Mouse (Mus musculus) left cerebral cortex, postnatal 4 days (tissue): ENCODE results near the gene Uqcrc1. TPM values are rescaled to one million over a fixed set of nuclear protein-coding genes. Genes with fewer than 3 reads are reported as not detected.

ENCODE experiments used
- DNase-seq: peaks from one replicate; pipeline ENCODE4 v3.0.0-alpha.2; 2022
- intact Hi-C: fragments of 180-260 bp; cut with DNase I; formaldehyde crosslinking; loops from one replicate; pipeline ENCODE4 v1.15.1; 2025
- total RNA-seq, 2 experiments: library from RNA; stranded (reverse); gene quantifications; 2 replicates each; pipeline ENCODE4 v1.2.3; 2021

Uqcrc1 gene
- 100 to 1,000 TPM; 292 to 300 TPM for total RNA-seq

DNA sequence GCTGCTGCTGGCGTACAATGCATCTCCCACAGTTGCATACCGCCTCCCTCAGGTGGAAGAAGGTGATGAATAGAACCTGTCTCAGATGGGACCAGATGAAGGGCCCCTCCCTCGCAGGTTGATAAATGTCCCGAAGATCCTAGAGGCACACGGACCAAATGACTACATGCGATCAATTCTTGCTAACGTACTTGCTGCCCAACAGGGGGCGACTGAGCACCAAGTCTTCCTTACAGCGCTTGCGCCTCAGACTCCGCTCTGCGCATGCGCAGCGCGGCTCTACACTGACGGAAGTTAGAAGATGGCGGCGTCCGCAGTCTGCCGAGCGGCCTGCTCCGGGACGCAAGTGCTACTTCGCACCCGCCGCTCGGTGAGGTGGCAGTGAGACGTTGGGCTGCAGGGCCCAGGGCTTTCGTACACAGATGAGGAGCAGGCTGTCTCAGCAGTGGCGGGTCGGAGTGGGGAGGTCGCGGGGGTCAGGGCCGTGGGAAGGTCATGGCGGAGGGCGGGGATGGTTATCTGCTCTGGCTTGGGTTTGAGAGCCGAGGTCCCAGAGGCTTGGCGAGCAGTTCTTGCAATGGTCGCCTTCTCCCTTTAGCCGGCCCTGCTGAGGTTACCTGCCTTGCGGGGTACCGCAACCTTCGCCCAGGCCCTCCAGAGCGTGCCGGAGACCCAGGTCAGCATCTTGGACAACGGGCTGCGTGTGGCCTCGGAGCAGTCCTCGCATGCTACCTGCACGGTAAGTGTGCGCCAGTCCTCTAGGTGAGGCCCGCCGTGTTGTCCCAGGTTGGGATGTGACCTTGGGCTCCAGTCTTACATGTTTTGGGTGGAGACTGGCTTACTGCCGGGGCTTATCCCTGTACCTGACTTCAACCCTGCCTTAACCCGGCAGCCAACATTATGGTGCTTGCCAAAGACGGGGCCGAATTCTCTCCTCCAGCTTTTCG, at the start of gene Uqcrc1:
Uqcrc1 (plus strand) TSS at position 216 of the 947 bp plus-strand sequence.
- peak; percentile 98 for DNase-seq
- intact Hi-C loops: no loop called here

DNA sequence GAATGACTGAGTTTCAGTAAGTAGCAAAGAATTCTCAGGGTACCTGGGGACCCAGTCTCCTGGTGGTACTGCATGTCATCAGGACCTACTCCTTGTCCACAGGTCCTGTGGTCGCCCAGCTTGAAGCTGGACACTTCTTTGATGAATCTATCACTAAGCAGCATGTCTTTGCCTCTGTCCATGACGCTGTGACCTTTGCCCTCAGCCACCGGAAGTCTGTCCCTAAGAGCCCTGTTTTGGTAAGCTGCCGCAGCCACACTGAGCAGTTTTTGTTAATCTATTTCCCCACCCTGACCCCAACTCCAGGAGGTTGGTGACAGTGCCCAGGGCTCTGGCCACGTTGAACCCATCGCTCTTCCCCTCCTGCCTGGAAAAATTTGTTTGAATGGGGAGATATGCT, 24.1 kb upstream of the Uqcrc1 start:
- intact Hi-C loops: no loop called here
- no peak for DNase-seq

DNA sequence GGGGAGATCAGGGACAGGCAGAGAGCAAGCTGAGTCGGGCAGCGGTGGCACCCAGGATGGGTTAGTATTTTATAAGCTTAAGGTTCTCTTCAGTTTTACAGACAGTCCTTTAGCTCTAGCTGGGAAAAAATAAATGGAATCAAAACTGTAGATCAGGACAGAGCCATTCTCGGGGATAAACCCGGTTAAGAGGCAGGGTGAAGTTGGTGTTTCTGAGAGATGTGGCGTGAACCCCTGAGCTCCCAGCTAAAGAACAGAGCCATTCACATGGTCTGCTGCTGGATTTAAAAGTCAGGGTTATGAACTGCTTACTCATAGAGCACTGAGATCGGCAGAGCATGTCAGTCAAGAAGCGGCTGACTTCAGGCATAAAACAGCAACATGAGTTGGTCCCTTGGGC, 23.3 kb upstream of the Uqcrc1 start:
- no peak for DNase-seq
- intact Hi-C loops: no loop called here

DNA sequence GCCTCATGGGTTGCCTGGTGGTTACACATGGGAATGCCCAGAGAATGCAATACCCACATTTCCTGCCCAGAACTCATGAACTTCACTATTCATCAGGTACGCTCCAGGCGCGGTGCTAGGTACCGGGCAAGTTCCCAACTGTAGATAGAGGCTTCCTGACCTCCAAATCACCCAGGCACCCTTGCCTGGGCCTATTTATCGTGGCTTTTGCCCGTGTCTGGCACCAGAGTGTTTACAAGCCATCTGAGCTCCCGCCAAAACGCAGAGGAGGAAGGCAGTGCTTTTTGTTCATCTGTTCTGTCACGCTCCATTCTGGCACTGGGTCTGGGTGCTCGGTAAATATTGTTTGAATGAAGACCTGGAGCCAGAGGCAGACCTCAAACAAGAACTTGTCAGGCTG, 22.8 kb upstream of the Uqcrc1 start:
- DNase-seq: no peak

DNA sequence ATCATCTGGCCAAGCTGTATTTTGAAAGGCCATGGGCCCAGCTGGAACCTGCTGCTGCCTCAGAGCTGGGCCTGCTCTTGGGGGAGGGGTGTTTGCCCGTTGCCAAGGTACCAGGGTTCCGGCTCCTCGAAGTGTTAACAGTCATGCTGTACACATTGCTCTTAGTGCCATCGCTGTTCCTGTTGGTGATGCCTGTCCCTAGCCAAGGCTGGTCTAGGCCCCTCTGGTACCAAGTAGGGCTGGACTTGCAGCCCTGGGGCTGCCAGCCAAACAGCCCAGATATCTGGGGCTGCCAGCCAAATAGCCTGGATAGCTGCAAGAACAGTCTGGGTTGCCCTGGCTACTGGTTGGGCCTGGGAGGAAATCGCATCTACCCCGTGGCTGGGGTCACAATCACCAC, 21.9 kb upstream of the Uqcrc1 start, which contains the start of gene Tmem89:
Tmem89 (plus strand) TSS at position 129 of the 400 bp plus-strand sequence.
- intact Hi-C loops: no loop called here
- peak; percentile 86 for DNase-seq

More for the DNA sequence above, 22.8 kb upstream of the Uqcrc1 start:
- intact Hi-C loops: no loop called here

DNA sequence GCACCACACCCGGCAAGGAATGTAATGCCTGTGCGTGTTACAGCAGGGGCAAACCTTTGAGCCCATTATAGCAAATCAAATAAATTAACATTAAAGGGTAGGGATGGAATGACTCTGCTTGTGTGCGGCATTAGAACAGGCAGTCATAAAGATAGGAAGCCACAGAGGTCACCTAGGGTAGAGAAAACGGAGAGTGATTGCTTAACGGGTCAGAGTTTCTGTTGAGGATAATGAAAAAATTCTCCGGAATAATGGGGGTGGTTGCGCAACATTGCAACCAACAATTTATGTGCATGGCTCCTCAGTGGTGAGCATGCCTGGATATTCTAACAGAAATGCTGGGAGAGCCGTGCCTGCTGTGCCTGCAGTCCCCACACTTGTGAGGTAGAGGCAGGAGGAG, 10.5 kb upstream of the Uqcrc1 start:
- no peak for DNase-seq
- intact Hi-C loops: no loop called here

DNA sequence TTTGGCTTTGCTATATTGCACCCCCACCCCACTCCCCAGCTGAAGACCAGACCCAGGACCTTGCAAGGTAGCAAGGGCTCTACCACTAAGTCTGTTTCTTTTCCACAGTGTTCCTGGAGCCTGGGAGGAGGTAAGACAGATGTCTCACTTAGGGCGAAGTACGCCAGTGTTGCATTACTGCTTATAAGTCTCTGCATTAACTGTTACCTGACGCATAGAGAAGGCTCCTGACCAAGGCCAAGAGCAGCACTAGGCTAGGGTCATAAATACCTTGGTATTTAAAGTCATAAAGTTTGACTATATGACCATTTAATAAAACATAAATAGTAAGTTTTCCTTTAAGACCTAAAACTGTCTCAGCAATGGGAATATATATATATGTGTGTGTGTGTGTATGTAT, 8.0 kb upstream of the Uqcrc1 start:
- intact Hi-C loops: no loop called here
- no peak for DNase-seq

DNA sequence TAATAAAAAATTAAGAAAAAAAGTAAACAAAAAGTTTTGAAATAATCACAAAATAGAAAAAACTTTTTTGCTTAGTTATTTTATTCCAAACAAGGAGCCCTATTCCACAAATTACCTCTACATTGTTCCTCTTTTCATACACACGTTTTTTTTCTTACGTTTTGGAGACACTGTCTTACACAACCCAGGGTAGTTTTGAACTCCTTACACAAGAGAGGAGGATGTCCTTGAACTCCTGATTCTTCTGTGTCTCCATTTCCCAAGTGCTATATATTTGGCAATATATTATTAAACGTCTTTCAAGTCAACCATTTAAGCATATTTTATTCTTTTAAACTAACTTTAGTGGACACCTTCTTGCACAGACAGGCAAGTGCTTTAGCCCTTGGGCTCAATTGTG, 442 bp upstream of the Uqcrc1 start:
- intact Hi-C loops: no loop called here
- no peak for DNase-seq

DNA sequence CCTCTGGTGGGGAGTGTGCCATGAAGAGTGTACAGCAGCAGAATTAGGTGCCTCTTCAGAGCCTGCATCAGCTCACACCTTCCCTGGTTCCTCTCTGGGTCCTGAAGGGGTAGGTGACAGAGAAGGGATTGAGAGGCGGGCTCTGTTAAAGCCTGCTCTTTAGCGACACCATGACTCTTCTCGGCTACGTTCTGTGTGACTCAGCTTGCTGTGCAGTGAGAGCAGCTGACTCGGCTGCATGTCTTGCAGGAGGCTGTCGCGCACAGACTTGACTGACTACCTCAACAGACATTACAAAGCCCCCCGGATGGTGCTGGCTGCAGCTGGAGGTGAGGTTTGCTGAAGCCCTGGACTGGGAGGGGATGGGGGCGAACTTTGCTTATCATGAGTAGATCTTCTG, 8.7 kb downstream of the Uqcrc1 start:
- no peak for DNase-seq
- intact Hi-C loops: no loop called here

DNA sequence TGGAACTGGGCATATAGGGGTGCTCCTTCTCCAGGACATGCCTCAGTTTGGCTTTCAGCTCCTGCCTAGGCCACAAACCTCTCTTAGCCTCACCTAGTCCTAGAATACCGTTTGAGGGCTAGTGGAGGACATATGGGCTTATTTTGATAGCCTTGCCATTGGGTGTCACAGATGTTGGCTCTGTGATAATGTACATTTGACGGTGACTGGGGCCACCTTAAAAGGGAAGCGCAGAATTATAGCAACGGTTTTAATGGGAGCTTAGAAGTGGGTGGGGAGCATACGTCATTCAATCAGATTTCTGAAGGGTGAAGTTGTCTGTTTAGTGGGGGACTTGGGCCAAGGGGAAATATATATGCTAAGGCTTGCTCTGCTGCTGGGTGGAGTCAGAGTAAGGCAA, 9.2 kb downstream of the Uqcrc1 start:
- no peak for DNase-seq
- intact Hi-C loops: no loop called here

DNA sequence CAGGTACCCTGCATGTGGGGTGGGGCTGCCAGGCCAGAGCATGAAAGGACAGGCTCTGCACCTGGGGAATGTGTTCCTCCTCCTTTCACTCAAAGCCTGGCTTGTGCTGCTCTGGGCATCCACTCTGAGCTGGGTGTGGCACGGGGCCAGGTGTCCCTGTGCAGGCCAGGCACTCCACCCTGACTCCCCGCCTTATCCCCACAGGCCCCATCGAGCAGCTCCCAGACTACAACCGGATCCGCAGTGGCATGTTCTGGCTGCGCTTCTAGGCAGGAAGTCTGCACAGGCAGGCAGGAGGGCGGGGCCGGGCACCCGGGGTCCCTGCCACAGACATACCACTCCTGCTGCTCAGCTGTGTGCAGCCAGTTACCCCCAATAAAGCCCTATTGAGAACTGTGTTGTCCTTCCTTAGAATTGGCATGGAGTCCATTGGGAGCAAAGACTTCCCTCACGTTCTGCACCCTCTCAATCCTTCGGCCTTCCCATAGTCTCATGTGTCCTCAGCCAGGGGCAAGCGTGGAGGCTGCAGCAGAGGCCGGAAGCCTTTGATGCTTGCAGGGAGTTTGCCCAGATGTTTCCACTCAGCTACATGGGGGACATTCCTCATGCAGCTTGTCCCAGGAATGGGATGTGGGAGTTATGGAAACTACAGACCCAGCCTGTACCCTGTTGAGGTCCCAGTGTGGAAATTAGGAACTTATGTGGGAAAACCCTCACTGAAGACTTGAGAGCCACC, 13.0 kb downstream of the Uqcrc1 start:
- intact Hi-C loops: no loop called here
- no peak for DNase-seq

DNA sequence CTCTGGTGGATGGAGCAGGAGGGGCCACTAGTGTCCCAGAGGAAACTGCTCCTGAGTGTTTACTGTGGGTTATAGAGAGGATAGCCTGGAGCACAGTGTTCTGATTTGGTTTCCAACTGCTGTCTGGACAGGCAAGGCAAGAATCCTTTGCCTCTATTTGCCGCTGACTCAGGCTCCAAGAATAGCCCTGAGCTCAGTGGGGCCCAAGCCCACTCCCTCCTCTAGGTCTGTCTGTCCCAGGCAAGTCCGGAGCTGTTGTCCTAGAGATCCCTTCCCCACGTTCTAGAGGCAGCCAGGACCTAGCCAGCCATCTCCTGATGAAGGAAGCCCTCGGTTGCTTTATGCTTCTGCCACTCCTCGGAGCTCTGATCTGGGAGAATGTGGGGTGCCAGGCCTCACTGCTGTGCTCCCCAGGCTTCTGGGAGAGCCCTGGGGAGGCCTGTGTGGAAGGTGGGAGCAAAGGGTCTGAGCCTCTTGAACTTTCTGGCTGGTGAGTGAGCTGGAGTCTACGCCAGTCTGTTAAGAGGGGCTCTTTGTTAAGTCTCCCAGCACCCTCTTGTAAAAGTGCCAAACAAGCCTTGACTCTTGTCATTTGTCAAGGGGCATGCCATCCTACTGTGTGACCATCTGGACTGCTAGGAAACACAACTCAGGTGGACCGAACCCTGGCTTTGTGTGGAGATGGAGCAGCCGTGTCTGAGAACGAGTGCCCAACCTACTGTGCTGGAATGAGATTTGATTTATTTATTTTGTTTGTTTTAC, 13.7 kb downstream of the Uqcrc1 start:
- no peak for DNase-seq
- intact Hi-C loops: no loop called here

DNA sequence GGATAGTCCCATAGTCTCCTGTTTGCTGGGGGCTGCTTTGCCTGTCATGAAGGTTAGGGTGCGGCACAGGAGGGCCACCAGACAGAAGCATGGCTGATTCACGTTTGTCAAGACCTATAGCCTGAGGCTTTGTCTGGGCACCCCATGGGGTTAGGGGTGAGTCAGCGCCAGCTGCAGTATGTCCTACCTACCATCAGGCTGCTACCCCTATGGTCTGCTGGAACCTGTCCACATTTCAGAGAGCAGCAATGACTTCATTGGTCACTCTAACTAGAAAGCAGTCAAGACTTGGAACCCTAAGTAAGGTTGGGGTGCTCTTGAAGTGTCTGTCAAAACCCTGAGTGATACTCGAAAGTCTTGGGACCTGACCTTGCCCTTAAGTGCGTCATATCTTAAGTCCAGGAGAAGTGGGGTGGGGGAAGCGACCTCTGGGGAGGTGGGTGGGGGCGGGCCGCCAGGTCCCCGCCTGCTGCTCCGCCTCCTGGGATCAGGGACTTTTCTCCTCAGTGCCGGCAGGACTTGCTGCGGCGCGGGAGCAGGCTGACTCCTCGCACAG, 16.7 kb downstream of the Uqcrc1 start, which contains the start of gene Col7a1:
Col7a1 (plus strand) TSS at position 506 of the 556 bp plus-strand sequence.
- intact Hi-C loops: no loop called here
- no peak for DNase-seq

DNA sequence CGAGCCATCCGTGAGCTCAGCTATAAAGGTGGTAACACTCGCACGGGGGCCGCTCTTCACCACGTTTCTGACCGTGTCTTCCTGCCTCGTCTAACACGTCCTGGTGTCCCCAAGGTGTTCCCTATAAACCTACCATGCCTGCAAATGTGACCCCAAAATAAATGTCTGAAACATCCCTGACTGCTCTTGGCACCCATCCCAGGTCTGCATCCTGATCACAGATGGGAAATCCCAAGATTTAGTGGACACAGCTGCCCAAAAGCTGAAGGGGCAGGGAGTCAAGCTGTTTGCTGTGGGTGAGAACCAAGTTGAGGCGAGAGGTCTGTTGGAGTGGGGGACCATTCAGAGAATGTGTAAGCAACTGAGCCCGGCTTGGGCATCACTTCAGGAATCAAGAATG, 18.8 kb downstream of the Uqcrc1 start:
- intact Hi-C loops: no loop called here
- DNase-seq: no peak

DNA sequence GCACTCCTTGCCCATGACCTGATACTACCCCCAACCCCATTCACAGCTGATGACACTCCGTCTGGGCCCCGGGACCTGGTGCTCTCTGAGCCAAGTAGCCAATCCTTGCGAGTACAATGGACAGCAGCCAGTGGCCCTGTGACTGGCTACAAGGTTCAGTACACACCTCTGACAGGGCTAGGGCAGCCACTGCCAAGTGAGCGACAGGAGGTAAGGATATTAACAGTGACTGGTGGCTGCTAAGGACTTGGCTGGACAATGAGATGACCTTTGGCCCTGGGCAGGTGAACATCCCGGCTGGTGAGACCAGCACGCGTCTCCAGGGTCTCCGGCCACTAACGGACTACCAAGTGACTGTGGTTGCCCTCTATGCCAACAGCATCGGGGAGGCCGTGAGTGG, 19.4 kb downstream of the Uqcrc1 start:
- intact Hi-C loops: no loop called here
- DNase-seq: no peak

DNA sequence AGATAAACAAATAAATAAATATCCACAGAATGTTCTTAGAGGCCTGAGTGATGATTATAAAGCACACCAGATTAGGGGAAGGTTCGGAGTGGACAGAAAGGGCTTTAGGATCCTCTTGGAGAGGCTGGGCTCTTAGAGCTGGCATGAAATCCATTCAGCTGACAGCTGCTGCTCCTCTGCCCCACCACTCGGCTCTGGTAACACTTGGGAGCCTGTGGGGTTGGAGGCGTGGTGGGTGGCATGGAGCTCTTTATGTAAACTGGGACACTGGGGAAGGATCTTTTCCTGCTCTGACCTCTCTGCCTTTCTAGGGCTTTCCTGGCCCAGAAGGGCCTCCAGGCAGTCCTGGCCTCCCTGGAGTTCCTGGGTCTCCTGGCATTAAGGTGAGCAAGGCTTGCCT, 27.1 kb downstream of the Uqcrc1 start:
- no peak for DNase-seq
- intact Hi-C loops: no loop called here

DNA sequence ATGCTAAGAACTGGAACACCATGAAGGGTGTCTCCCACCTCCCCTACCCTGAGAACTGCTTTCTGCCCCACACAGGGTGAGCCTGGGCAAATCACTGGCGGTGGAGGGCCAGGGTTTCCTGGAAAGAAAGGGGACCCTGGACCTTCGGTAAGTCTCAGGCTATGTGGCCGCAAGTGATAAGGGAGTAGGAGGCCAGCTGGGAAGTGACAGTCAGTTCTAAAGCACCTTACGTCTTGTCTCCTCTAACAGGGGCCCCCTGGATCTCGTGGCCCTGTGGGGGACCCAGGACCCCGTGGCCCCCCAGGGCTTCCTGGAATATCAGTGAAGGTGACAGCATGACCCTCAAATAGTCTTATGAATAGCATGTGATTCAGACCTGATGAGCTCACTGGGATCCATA, 27.9 kb downstream of the Uqcrc1 start:
- intact Hi-C loops: no loop called here
- no peak for DNase-seq

DNA sequence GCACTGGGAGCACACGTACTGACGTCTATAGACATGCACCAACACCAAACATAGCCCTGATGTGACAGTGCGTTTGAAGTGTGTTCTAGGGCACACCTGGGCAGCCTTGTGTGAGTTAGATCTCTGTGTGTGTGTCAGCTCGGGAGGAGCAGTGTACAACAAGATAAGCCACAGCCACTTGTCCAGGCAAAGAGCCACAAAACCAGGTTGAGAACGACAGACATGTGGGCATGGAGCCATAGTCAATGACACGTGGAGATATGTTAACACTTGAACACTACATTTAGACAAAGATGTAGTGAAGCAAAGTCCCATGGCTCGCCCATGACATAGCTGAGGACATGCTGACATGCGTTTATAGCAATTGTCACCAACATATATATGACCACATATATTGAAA, 34.2 kb downstream of the Uqcrc1 start:
- no peak for DNase-seq
- intact Hi-C loops: no loop called here

DNA sequence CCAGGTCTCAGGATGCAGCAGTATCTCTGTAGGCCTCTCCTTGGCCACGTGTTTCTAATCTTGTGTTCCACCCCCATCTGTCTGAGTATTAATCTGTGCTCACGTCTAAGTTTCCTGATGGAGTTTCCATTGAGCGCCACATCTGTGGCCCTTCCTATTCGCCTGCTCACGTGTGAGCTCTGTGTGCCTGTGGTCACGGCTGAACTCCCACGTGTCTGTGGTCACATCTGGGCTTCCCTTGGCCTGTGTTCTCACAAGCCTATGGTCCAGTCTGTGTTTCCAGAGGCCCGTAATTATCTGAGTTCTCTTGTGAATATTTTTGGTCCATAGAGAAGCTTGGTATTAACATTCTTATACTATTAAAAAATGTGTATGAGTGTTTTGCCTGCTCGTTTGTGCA, 40.0 kb downstream of the Uqcrc1 start:
- intact Hi-C loops: no loop called here
- no peak for DNase-seq

DNA sequence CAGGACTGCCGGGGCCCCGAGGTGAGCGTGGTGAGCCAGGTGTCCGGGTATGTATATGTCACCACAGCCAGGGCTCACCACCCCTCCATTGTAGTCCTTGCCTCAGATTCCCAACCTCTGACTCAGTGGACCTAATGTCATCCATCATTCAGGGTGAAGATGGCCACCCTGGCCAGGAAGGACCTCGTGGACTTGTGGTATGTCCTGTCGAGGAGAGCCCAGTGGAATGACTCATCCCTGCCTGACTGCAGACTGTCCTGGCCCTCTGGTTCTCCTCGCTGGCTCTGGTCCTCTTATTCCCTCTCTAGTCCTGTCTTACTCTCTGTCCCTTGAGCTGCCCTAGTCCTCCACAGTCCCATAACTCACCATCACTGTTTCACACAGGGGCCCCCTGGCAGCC, 41.5 kb downstream of the Uqcrc1 start:
- intact Hi-C loops: no loop called here
- DNase-seq: no peak

DNA sequence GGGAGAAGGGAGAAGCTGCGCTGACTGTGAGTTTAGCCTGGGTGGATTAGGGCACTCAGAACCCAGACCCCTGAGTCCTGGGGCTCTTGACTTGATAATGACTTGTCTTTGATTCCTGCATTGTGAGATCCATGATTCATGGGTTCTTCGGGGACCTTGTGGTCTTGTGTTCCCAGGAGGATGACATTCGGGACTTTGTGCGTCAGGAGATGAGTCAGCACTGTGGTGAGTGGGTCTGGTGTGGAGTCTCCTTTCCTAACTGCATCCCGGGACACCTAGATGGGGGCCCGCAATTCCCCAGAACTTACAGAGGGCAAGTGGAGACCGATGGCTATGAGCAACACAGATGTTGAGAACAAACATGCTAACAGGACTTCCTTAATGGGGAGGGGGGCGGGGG, 46.1 kb downstream of the Uqcrc1 start:
- no peak for DNase-seq

More for the DNA sequence above, 46.1 kb downstream of the Uqcrc1 start:
- intact Hi-C loops: no loop called here
